Mouse (Mus musculus) thymus, adult 2 months (tissue): ENCODE data around the gene Vmn1r5.

Experiments
- CTCF ChIP-seq: fragments of 200-500 bp; IDR thresholded peaks from 2 replicates; pipeline ENCODE4 v1.5.1; 2012; ENCODE audit warnings: mild to moderate bottlenecking, control low read depth, low read length, moderate library complexity, borderline replicate concordance; ENCODE audit not compliant: control insufficient read depth, poor library complexity, insufficient read depth; ENCODE audit errors: extremely low read depth
- POLR2A ChIP-seq: fragments of 200-500 bp; IDR thresholded peaks from 2 replicates; pipeline ENCODE4 v1.6.1; 2012; ENCODE audit warnings: mild to moderate bottlenecking, low read length, control low read depth, moderate library complexity; ENCODE audit not compliant: control insufficient read depth, poor library complexity, insufficient read depth; ENCODE audit errors: extremely low read depth

- TF ChIP-seq CTCF = no peak
- TF ChIP-seq POLR2A = no peak
Measured at GRCm38 (mm10) chr6:56931648-56932415, 38.2 kb upstream of the Vmn1r5 start.
